Mouse (Mus musculus) midbrain, embryonic 15.5 days (tissue): Measurements from ENCODE around the gene Igsf6. TPM values are rescaled to one million over a fixed set of nuclear protein-coding genes. Genes with fewer than 3 reads are reported as not detected.

Experiments
- ATAC-seq: fragments of 200-750 bp; cut with Nextera tagmentation; replicated peaks from 2 replicates; pipeline ENCODE4 v1.8.0; 2017; ENCODE audit warnings: moderate TSS enrichment
- H3K27ac ChIP-seq: fragments of 300-500 bp; sonication (generic); 2 replicates; pipeline ENCODE4 v1.5.1; 2015; ENCODE audit warnings: mild to moderate bottlenecking, inconsistent platforms
- H3K27me3 ChIP-seq: fragments of 300-500 bp; sonication (generic); replicated peaks from 2 replicates; pipeline ENCODE4 v1.6.1; 2015; ENCODE audit warnings: inconsistent platforms
- H3K36me3 ChIP-seq: fragments of 300-500 bp; sonication (generic); replicated peaks from 2 replicates; pipeline ENCODE4 v1.6.1; 2015; ENCODE audit warnings: inconsistent platforms
- H3K4me1 ChIP-seq: fragments of 300-500 bp; sonication (generic); 2 replicates; pipeline ENCODE4 v1.6.1; 2015; ENCODE audit warnings: inconsistent platforms
- H3K4me2 ChIP-seq: fragments of 300-500 bp; sonication (generic); 2 replicates; pipeline ENCODE4 v1.6.1; 2015; ENCODE audit warnings: inconsistent platforms, mild to moderate bottlenecking, moderate library complexity
- H3K4me3 ChIP-seq: fragments of 300-500 bp; sonication (generic); 2 replicates; pipeline ENCODE4 v1.5.1; 2015; ENCODE audit warnings: mild to moderate bottlenecking, inconsistent platforms
- H3K9ac ChIP-seq: fragments of 300-500 bp; sonication (generic); 2 replicates; pipeline ENCODE4 v1.6.1; 2015; ENCODE audit warnings: mild to moderate bottlenecking, inconsistent platforms
- H3K9me3 ChIP-seq: fragments of 300-500 bp; sonication (generic); 2 replicates; pipeline ENCODE4 v1.6.1; 2016; ENCODE audit warnings: inconsistent platforms
- WGBS: fragments of 180-500 bp; shearing (Covaris S2); methylation state at CpG from one replicate; pipeline ENCODE4 v1.1.7; 2015; ENCODE audit warnings: mixed read lengths; 5-methylcytosine and 5-hydroxymethylcytosine counted together
- polyA plus RNA-seq: library from polyadenylated mRNA; unstranded; fragments of >200 nt; fragmentation: Nextera tagmentation; extraction: Ambion mirVana; gene quantifications from 2 replicates; pipeline ENCODE4 v1.2.1, GENCODE M21; 2015

Igsf6 gene
- 1.1 and 1.3 TPM in 2 replicates for polyA plus RNA-seq

DNA sequence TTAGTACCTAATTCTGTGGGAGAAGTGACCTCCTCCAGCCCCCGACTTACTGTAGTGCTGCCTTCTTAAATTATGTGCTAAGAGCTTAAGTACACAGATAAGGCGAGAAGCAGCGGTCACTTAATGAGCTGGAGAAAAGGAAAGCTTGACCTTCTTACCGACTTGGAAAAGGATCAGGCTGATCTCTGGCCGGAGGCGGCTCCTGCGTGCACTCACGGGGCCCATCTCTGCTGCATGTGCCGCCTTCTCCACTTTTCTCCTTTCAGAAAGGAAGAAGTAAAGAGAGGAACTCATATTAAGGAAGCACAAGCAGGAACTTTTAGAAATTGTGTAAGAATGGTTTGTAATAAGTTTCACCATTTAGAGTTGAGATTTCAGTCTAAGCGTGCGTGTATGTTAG is at the start of gene Igsf6:
Igsf6 (minus strand) TSS at position 292 of the 400 bp plus-strand sequence.
- Histone ChIP-seq H3K4me2 (no peak within 1 kb of the TSS), H3K9me3 (no peaks in the 10 kb centered on the region), H3K27me3 (no peaks in the 10 kb centered on the region), H3K36me3 (peaks cover 10% of the 10 kb centered on the region; the same call in 1 of the 2 replicates), H3K27ac (no peak within 1 kb of the TSS), H3K9ac (no peak within 1 kb of the TSS), H3K4me1 (peaks cover 4% of the 10 kb centered on the region), H3K4me3 (no peak within 1 kb of the TSS)
- ATAC-seq: no peak
- WGBS: 78% methylated on average over 11 of the region's 11 CpGs

DNA sequence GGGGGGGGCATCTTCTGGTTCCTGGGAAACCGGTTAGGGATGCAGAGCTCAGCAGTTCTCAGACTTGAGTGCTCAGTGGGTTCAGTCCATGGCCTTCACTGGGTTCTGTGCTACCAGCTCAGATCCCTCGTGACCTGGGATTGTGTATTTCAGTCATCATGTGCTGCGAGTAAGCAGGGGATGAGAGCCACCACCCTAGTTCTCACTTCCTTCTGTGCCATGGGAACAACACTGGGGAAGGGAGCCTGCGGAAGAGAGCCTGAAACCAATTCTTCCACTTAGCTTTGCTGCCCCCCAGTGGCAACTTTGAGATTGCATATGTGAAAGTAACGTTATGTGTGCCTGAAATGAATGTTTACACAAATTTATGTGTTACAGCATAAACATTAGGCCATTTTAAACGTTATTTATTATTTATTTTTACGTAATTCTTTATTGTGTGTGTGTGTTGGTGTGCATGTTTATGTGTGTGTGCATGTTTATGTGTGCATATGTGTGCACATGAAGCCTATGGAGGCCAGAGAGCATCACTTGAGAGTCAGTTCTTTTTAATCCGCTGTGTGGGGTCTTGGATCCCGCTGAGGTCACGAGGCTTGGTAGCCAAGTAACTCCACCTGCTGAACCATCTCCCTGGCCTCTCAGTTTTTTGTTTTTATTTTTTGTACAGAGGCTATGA is 45.9 kb upstream of the Igsf6 start:
- ATAC-seq: peak; percentile 87
- 9% methylated on average over 10 of the region's 10 CpGs for WGBS
- Histone ChIP-seq H3K9ac (no peak overlapping the region), H3K4me2 (no peak overlapping the region), H3K9me3 (no peaks in the 10 kb centered on the region), H3K27ac (no peak overlapping the region), H3K4me3 (no peak overlapping the region), H3K36me3 (no peaks in the 10 kb centered on the region), H3K4me1 (peaks cover 7% of the 10 kb centered on the region; the same call in 1 of the 2 replicates), H3K27me3 (no peaks in the 10 kb centered on the region)

DNA sequence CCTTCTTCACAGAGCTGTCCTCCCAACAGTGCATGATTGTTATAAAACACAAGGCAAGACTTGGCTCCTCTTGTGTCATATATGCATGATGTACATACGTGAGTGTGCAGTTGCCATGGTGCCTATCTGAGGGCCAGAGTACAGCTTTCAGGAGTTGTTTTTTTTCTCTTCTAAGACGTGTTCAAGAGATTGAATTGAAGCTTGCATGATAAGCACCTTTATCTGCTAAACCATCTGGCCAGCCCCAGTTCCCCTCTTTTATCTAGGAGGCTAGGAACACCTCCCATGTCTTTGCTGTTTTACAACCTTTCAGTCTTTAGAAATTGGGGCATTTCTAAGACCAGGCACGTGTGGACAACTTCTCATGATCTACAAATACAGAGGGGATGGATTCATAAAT is 37.4 kb upstream of the Igsf6 start:
- H3K4me1 ChIP-seq: no peaks in the 10 kb centered on the region
- H3K4me2 ChIP-seq: no peak overlapping the region
- H3K27me3 ChIP-seq: no peaks in the 10 kb centered on the region
- no peaks in the 10 kb centered on the region for H3K36me3 ChIP-seq
- no peak overlapping the region for H3K9ac ChIP-seq
- 73% methylated on average over 3 of the region's 3 CpGs for WGBS
- no peak overlapping the region for H3K4me3 ChIP-seq
- ATAC-seq: no peak
- H3K9me3 ChIP-seq: no peaks in the 10 kb centered on the region
- H3K27ac ChIP-seq: no peak overlapping the region

DNA sequence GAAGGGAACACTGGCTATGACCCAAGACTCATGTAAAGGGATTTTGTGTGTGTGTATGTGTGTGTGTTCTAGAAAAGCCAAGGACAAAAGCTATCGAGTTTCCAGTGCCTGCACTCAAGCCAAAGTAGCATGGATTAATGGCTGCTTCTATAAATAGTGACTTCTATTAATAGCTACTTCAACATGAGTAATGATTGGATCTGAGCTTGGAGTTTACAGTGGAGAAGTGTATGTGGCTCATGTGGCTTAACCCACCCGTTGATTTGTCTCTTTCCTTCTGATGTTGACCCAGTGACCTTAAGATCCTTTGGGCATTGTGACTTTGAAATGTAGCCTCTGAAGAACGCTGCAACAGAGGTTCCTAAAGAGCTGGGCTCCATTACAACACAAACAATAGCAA is 36.9 kb upstream of the Igsf6 start:
- Histone ChIP-seq H3K9ac (no peak overlapping the region), H3K27ac (no peak overlapping the region), H3K4me3 (no peak overlapping the region), H3K9me3 (no peaks in the 10 kb centered on the region), H3K4me2 (no peak overlapping the region), H3K27me3 (no peaks in the 10 kb centered on the region), H3K4me1 (no peaks in the 10 kb centered on the region), H3K36me3 (no peaks in the 10 kb centered on the region)
- no peak for ATAC-seq
- 58% methylated on average over 3 of the region's 3 CpGs for WGBS

DNA sequence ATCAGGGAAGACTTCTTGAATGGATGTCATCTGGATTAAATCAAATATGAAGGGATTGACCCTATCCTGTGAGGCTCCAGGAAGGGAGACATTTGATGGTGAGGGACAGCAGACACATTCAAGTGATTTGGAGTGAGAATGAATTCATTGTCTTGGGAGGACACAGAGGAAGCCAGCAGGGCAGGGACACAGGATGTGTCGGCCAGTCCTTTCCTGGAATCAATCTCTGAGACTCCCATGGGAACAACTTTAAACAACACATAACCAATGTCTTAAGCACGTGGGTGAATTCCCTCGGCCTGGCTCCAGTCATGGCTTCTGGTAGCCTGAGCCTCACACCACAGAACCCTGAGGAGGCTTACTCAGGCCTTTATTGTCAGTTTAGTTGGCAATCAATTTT is 33.5 kb upstream of the Igsf6 start:
- Histone ChIP-seq H3K9ac (no peak overlapping the region), H3K27ac (no peak overlapping the region), H3K27me3 (no peaks in the 10 kb centered on the region), H3K4me1 (no peaks in the 10 kb centered on the region), H3K9me3 (no peaks in the 10 kb centered on the region), H3K4me3 (no peak overlapping the region), H3K4me2 (no peak overlapping the region), H3K36me3 (no peaks in the 10 kb centered on the region)
- WGBS: 85% methylated on average over 3 of the region's 3 CpGs
- no peak for ATAC-seq

DNA sequence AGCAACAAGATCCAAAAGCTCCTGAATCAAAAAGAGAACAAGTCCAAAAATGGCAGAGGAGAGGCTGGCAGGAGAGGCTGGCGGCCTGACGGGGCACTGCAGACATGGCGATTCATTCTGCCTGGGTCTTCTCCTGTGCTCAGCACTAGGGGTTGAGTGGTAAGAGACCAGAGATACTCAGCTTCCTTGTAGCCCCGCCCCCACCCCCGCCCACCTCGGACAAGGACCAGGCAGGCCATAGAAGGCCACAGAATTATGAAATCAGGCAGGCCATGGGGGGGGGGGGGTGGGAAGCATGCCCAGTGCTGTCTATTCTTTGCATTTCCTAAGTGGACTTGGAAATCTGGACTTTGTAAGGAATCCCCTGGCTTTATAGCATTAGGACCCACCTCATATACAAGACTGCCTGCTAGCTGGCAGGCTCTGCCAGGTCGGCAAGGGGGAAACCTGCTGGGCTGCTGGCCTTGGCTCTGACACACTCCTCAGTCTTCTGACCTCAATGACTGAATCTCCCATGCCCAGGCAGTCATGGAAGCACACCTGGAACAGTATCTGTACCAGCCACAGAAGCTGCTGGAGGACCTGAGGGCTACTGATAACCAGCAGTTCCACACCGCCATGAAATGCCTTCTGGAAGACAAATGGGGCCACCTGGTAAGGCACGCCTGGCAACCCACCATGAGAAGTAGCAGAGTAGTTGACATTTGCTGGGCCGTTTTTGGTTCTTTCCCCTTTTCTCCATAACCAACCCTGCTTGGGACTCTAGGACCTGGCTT is 24.4 kb upstream of the Igsf6 start:
- ATAC-seq: no peak
- Histone ChIP-seq H3K4me2 (no peak overlapping the region), H3K27ac (no peak overlapping the region), H3K9me3 (no peaks in the 10 kb centered on the region), H3K36me3 (no peaks in the 10 kb centered on the region), H3K4me3 (no peak overlapping the region), H3K27me3 (no peaks in the 10 kb centered on the region), H3K9ac (no peak overlapping the region), H3K4me1 (no peaks in the 10 kb centered on the region)
- WGBS: 74% methylated on average over 10 of the region's 10 CpGs

DNA sequence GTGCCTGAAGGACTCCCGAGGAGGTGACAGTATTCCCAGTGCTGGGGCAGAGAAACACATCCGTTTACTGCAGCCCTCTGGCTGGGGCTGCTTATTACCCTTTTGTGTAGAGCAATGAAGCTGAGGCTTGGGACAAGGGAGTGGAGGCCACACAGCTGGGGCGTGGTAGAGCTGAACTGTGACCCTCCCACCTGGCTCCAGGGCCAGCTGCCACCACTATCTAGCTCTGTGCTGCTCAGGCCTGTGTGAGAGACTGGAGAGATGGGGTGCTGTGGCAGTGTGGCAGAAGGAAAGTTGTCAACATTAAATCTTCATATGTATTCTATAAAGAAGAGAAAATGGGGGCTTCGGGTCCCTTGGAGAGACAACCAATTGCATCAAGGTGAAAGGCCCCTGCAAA is 18.7 kb upstream of the Igsf6 start:
- ATAC-seq: no peak
- Histone ChIP-seq H3K27ac (no peak overlapping the region), H3K9me3 (no peaks in the 10 kb centered on the region), H3K4me3 (no peak overlapping the region), H3K4me2 (no peak overlapping the region), H3K27me3 (no peaks in the 10 kb centered on the region), H3K4me1 (no peaks in the 10 kb centered on the region), H3K36me3 (no peaks in the 10 kb centered on the region), H3K9ac (no peak overlapping the region)
- WGBS: 75% methylated on average over 4 of the region's 4 CpGs

DNA sequence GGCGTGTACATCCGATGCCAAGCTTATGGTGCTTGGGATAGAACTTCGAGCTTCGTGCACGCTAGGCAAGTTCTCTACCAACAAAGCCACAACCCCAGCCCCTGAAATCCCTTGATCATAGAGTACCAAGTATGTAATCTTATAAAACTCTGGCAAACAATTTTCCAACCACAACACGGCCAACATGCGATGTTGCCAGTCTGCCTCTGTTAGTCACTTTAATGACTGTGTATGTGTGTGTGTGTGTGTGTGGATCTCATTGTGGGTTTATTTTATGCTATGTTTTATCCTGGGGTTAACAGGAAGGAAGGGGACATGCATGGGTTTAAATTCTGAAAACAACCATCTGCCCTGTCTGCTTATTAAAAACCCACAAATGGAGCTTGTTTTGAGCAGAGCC is 16.4 kb upstream of the Igsf6 start:
- H3K4me2 ChIP-seq: no peak overlapping the region
- no peak overlapping the region for H3K27ac ChIP-seq
- no peak for ATAC-seq
- H3K36me3 ChIP-seq: no peaks in the 10 kb centered on the region
- WGBS: 95% methylated on average over 7 of the region's 7 CpGs
- no peak overlapping the region for H3K4me3 ChIP-seq
- H3K4me1 ChIP-seq: no peaks in the 10 kb centered on the region; the same call in 1 of the 2 replicates
- H3K9ac ChIP-seq: no peak overlapping the region
- no peaks in the 10 kb centered on the region for H3K27me3 ChIP-seq
- H3K9me3 ChIP-seq: no peaks in the 10 kb centered on the region

DNA sequence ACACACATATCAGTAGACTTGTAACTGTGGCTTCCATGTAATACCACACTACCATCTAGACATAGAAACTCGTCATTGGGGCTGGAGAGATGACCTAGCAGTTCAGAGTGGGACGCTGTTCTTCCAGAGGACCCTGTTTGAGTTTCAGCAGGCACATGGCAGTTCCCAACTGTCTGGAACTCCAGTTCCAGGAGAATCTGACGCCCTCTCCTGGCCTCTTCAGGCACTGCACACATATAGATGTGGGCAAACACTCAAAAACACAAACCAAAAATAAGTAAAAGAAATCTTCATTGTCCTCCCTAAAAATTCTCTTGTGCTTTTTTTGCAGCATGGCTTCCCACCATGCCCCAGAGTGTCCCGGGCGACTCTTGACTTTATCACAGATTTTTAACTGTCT is 14.4 kb upstream of the Igsf6 start:
- peaks cover 3% of the 10 kb centered on the region; the same call in 1 of the 2 replicates for H3K4me1 ChIP-seq
- no peaks in the 10 kb centered on the region for H3K36me3 ChIP-seq
- H3K4me2 ChIP-seq: no peak overlapping the region
- H3K27ac ChIP-seq: no peak overlapping the region
- no peaks in the 10 kb centered on the region for H3K27me3 ChIP-seq
- 78% methylated on average over 5 of the region's 5 CpGs for WGBS
- H3K9ac ChIP-seq: no peak overlapping the region
- H3K4me3 ChIP-seq: no peak overlapping the region
- no peak for ATAC-seq
- H3K9me3 ChIP-seq: no peaks in the 10 kb centered on the region

DNA sequence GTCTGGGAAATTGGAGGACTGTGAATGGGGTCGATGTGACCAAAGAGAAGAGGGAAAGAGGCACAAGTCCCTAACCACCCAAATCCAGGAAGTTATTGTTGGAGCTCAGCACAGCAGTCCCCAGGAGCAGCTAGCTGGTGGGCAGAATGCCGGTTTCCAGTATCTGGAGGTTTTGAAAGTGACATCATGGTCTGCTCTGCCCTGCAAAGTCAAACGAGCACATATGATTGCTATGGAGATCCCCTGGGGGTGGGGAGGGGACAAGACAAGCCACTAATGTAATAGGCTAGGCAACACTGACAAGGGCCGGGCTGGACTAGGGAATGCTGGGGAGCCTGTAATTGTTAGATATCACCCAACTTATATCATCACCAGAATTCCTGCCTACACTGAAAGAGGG is 11.1 kb upstream of the Igsf6 start:
- H3K4me2 ChIP-seq: no peak overlapping the region
- no peaks in the 10 kb centered on the region for H3K9me3 ChIP-seq
- H3K9ac ChIP-seq: no peak overlapping the region
- WGBS: 17% methylated on average over 4 of the region's 4 CpGs
- H3K36me3 ChIP-seq: no peaks in the 10 kb centered on the region
- H3K4me1 ChIP-seq: peaks cover 3% of the 10 kb centered on the region; the same call in 1 of the 2 replicates
- H3K4me3 ChIP-seq: no peak overlapping the region
- H3K27me3 ChIP-seq: no peaks in the 10 kb centered on the region
- H3K27ac ChIP-seq: no peak overlapping the region
- peak; percentile 24; the same call in 1 of the 2 replicates for ATAC-seq

DNA sequence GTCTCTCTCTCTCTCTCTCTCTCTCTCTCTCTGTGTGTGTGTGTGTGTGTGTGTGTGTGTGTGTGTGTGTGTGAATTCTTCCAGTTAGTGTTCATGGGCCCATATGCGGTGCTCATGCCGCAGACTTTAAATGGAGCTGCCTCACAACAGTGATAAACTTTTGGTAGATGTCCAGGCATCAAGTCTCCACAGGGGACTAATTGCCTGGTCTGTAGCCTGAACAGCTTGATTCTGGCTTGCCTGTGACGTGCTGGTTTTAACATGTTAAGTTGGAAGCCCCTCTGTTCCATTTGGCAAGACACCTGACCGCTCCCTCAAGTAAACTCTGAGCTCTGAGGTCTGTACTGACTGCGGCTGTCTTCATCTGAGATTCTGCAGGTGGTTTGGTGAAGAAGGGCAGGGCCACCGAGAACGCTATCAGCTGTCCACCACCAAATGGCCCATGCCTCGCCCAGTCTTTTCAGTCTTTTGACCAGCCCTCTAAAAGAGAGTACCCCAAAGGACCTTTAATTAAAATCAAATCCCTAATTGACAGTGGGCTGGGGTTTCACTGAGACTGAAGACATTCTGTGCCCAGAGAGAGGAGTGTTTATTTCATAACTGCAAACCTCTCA is 10.6 kb upstream of the Igsf6 start:
- H3K36me3 ChIP-seq: no peaks in the 10 kb centered on the region
- no peak for ATAC-seq
- no peak overlapping the region for H3K4me3 ChIP-seq
- H3K9ac ChIP-seq: no peak overlapping the region
- peaks cover 3% of the 10 kb centered on the region; the same call in 1 of the 2 replicates for H3K4me1 ChIP-seq
- no peaks in the 10 kb centered on the region for H3K27me3 ChIP-seq
- no peak overlapping the region for H3K27ac ChIP-seq
- 67% methylated on average over 8 of the region's 8 CpGs for WGBS
- H3K9me3 ChIP-seq: no peaks in the 10 kb centered on the region
- no peak overlapping the region for H3K4me2 ChIP-seq

DNA sequence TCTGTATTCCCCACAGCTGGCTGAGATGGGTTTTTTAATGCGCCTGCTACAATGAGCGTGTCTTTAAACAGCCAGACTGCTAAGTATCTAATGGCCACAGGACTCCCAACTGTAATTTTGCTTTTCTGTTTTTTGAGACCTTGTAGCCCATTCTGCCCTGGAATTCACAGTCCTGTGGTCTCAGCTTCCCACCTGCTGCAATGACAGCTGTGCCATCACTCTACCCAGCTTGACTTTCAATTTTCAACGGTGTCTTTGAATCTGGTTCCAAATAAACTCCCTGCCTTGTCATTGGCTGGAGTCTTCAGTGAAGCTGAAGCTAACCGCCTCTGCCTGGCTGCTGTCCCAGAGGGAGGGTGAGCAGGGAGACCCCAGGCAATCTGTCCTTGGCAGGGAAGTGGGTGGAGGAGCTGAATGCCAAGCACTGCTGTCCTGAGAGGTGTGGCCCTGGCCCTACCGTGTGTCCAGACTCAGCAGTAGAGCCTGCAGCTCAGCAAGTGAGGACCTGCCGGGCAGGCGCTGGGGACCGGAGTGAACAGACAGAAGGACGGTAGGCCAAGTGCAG is 8.7 kb upstream of the Igsf6 start:
- Histone ChIP-seq H3K4me1 (peaks cover 5% of the 10 kb centered on the region), H3K36me3 (no peaks in the 10 kb centered on the region), H3K27me3 (no peaks in the 10 kb centered on the region), H3K9me3 (no peaks in the 10 kb centered on the region), H3K4me3 (no peak overlapping the region), H3K27ac (no peak overlapping the region), H3K9ac (no peak overlapping the region), H3K4me2 (no peak overlapping the region)
- ATAC-seq: no peak; the same call in 1 of the 2 replicates
- 75% methylated on average over 9 of the region's 9 CpGs for WGBS
